13 mouse cellular contexts compared by ENCODE assay signal in genomic region chr12:76518909-76519842, GRCm38 (mm10). TPM values are rescaled to one million over a fixed set of nuclear protein-coding genes. Genes with fewer than 3 reads are reported as not detected.
DNase-seq lines count a peak whose midpoint lies in the region; ATAC-seq and TF ChIP-seq lines count a peak whose summit lies in the region.
"Had no signal": no experiment of that assay in that cellular context is flagged by ENCODE, and none has a peak within 500 bp of the region (broad histone marks: within the 10 kb centered on the region; RNA-seq: fewer than 3 reads in every experiment).

No protein-coding gene starts in this region.

- no peaks in the 10 kb centered on the region for H3K4me1 ChIP-seq in stomach, postnatal 0 days (replicated peaks; ENCODE audit: control insufficient read depth, insufficient read depth)
- no peaks in the 10 kb centered on the region for H3K4me1 ChIP-seq in intestine, embryonic 16.5 days (ENCODE audit: control insufficient read depth, insufficient read depth, low read length)
- H3K4me1 ChIP-seq: hindbrain, embryonic 15.5 days had no signal

- no peaks in the 10 kb centered on the region for H3K27me3 ChIP-seq in stomach, postnatal 0 days (ENCODE audit: control insufficient read depth, insufficient read depth, low read length)
- no peaks in the 10 kb centered on the region for H3K27me3 ChIP-seq in intestine, embryonic 16.5 days (replicated peaks; ENCODE audit: control insufficient read depth, insufficient read depth, low read length)
- H3K27me3 ChIP-seq: hindbrain, embryonic 15.5 days; limb, embryonic 15.5 days had no signal

- peak; percentile 70 for DNase-seq in adrenal gland, postnatal 10 days
- DNase-seq in adrenal gland, postnatal 25 days, result no peak
- DNase-seq in kidney, postnatal 36 days, result peak; percentile 47 to 66
- DNase-seq in kidney, postnatal 4 days, result no peak
- DNase-seq in retina, postnatal 1 day, result peak; percentile 66
- DNase-seq in stomach, postnatal 0 days (ENCODE audit: low spot score), result no peak
- DNase-seq: gastrocnemius, postnatal 25 days had no signal

- no peak for TF ChIP-seq CTCF in stomach, postnatal 0 days (IDR thresholded peaks at IDR 0.05; ENCODE audit: low read depth)

- 80% methylated on average over 12 of the region's 12 CpGs for WGBS in stomach, postnatal 0 days
- 80% methylated on average over 12 of the region's 12 CpGs for WGBS in intestine, embryonic 16.5 days

- H3K27ac ChIP-seq in stomach, postnatal 0 days (replicated peaks), result no peak overlapping the region
- H3K27ac ChIP-seq in intestine, embryonic 16.5 days (ENCODE audit: low read length), result no peak overlapping the region
- H3K27ac ChIP-seq: hindbrain, embryonic 15.5 days; limb, embryonic 15.5 days had no signal

- H3K9me3 ChIP-seq in stomach, postnatal 0 days (ENCODE audit: control insufficient read depth, low read length), result no peaks in the 10 kb centered on the region
- H3K9me3 ChIP-seq in intestine, embryonic 16.5 days (ENCODE audit: control insufficient read depth, low read length), result no peaks in the 10 kb centered on the region
- H3K9me3 ChIP-seq: G1E; hindbrain, embryonic 15.5 days; limb, embryonic 15.5 days had no signal

- H3K4me2 ChIP-seq in stomach, postnatal 0 days (replicated peaks; ENCODE audit: low read depth), result no peak overlapping the region
- no peak overlapping the region for H3K4me2 ChIP-seq in intestine, embryonic 16.5 days (ENCODE audit: low read depth, low read length)
- H3K4me2 ChIP-seq: hindbrain, embryonic 15.5 days; limb, embryonic 15.5 days had no signal

- H3K9ac ChIP-seq in stomach, postnatal 0 days (ENCODE audit: low read length), result no peak overlapping the region
- no peak overlapping the region for H3K9ac ChIP-seq in intestine, embryonic 16.5 days (ENCODE audit: low read depth, low read length)
- H3K9ac ChIP-seq: hindbrain, embryonic 15.5 days; limb, embryonic 15.5 days had no signal

- no peaks in the 10 kb centered on the region for H3K36me3 ChIP-seq in stomach, postnatal 0 days (ENCODE audit: control insufficient read depth, insufficient read depth, low read length)
- no peaks in the 10 kb centered on the region for H3K36me3 ChIP-seq in intestine, embryonic 16.5 days (ENCODE audit: control insufficient read depth, insufficient read depth, low read length)
- H3K36me3 ChIP-seq: G1E; hindbrain, embryonic 15.5 days; limb, embryonic 15.5 days had no signal

- no peak for TF ChIP-seq EP300 in stomach, postnatal 0 days (optimal IDR thresholded peaks at IDR 0.05)

- ATAC-seq in common myeloid progenitor, adult 5-6 weeks (replicated peaks; ENCODE audit: low read depth, poor library complexity, severe bottlenecking), result peak; percentile 42; the same call in 1 of the 2 replicates
- no peak for ATAC-seq in stomach, postnatal 0 days (ENCODE audit: low FRiP score, low TSS enrichment)
- no peak for ATAC-seq in intestine, embryonic 16.5 days
- ATAC-seq: midbrain, embryonic 16.5 days had no signal

- H3K4me3 ChIP-seq in stomach, postnatal 0 days (ENCODE audit: low read depth, low read length), result no peak overlapping the region
- no peak overlapping the region for H3K4me3 ChIP-seq in intestine, embryonic 16.5 days (ENCODE audit: low read length)
- H3K4me3 ChIP-seq: hindbrain, embryonic 15.5 days; limb, embryonic 15.5 days had no signal

RNA-seq across cellular contexts. Expression of gene Plekhg3, which starts 11.5 kb away (rescaled TPM):
- 10 to 100 TPM; 21.1 to 22.0 TPM for total RNA-seq in adrenal gland, postnatal 10 days (2021)
- 12.2 and 14.7 TPM in 2 replicates for total RNA-seq in adrenal gland, postnatal 25 days (2021)
- total RNA-seq in common myeloid progenitor, adult 5-6 weeks (2017), result 5.2 and 7.4 TPM in 2 replicates
- 5.7 and 6.4 TPM in 2 replicates for polyA plus RNA-seq in stomach, postnatal 0 days (2015; fragmentation: Nextera tagmentation; extraction: Ambion mirVana)
- 8.8 and 9.3 TPM in 2 replicates for polyA plus RNA-seq in intestine, embryonic 16.5 days (2015; fragmentation: Nextera tagmentation; extraction: Ambion mirVana)

Comparison
In these comparisons a context has a peak if more than half of its experiments do, and no peak if none do; other contexts are left out.
1. DNase-seq: peak in adrenal gland, postnatal 10 days (single experiment), kidney, postnatal 36 days (2 of 2) and retina, postnatal 1 day (single experiment); none in adrenal gland, postnatal 25 days (single experiment), kidney, postnatal 4 days (0 of 2) and stomach, postnatal 0 days (single experiment).